Mouse (Mus musculus): Measurements from ENCODE around the gene Birc5. TPM values are rescaled to one million over a fixed set of nuclear protein-coding genes. Genes with fewer than 3 reads are reported as not detected.
"Not testable (repeated sequence)": the region's sequence is repeated elsewhere in the genome, so short reads cannot be mapped to it uniquely, and the experiment has no call there.

Birc5 gene
- total RNA-seq, 2 experiments from 2014 or later = not detected

GRCm38 (mm10) chr11:117828888-117829604 is 20.0 kb upstream of the Birc5 start:
- no peak overlapping the region for H3K4me3 ChIP-seq
- H3K27ac ChIP-seq = peak overlapping the region; percentile 61
- DNase-seq = peak; percentile 59
- no peak for TF ChIP-seq CTCF (IDR thresholded peaks at IDR 0.05)
- intact Hi-C loops (cut with DNase I) = no loop called here

- no peak for TF ChIP-seq CTCF (IDR thresholded peaks at IDR 0.05)
- Histone ChIP-seq H3K27ac (peak overlapping the region; percentile 61), H3K4me3 (no peak overlapping the region)
- intact Hi-C loops (cut with DNase I) = no loop called here
- DNase-seq = peak; percentile 49
Observed at GRCm38 (mm10) chr11:117829671-117830215, 19.3 kb upstream of the Birc5 start.

GRCm38 (mm10) chr11:117830401-117830800 is 18.6 kb upstream of the Birc5 start:
- intact Hi-C loops (cut with DNase I) = no loop called here
- no peak for TF ChIP-seq CTCF (IDR thresholded peaks at IDR 0.05)
- Histone ChIP-seq H3K4me3 (no peak overlapping the region), H3K27ac (peak overlapping the region; percentile 10; the same call in 1 of the 2 replicates)
- peak; percentile 18 for DNase-seq

- DNase-seq = peak; percentile 86
- Histone ChIP-seq H3K4me3 (peak overlapping the region; percentile 70), H3K27ac (peak overlapping the region; percentile 83)
- TF ChIP-seq CTCF (IDR thresholded peaks at IDR 0.05) = peak; percentile 82
- intact Hi-C loops (cut with DNase I) = no loop called here
Observed at GRCm38 (mm10) chr11:117832086-117832969, 16.7 kb upstream of the Birc5 start.

- H3K4me3 ChIP-seq; intact Hi-C loops (cut with DNase I); DNase-seq; H3K27ac ChIP-seq: not testable (repeated sequence)
Observed at GRCm38 (mm10) chr11:117833509-117833908, 15.5 kb upstream of the Birc5 start.

GRCm38 (mm10) chr11:117834086-117834485 is 15.0 kb upstream of the Birc5 start:
- H3K4me3 ChIP-seq = no peak overlapping the region
- H3K27ac ChIP-seq = no peak overlapping the region
- intact Hi-C loops (cut with DNase I) = no loop called here
- TF ChIP-seq CTCF (IDR thresholded peaks at IDR 0.05) = no peak
- no peak for DNase-seq

GRCm38 (mm10) chr11:117836306-117836705 is 12.7 kb upstream of the Birc5 start:
- H3K27ac ChIP-seq = no peak overlapping the region
- DNase-seq = peak; percentile 28
- intact Hi-C loops (cut with DNase I) = no loop called here
- TF ChIP-seq CTCF (IDR thresholded peaks at IDR 0.05) = no peak
- no peak overlapping the region for H3K4me3 ChIP-seq

- no peak for TF ChIP-seq CTCF (IDR thresholded peaks at IDR 0.05)
- no peak for DNase-seq
- intact Hi-C loops (cut with DNase I) = no loop called here
- H3K27ac ChIP-seq = no peak overlapping the region
- H3K4me3 ChIP-seq = no peak overlapping the region
Observed at GRCm38 (mm10) chr11:117838572-117838971, 10.5 kb upstream of the Birc5 start.

GRCm38 (mm10) chr11:117839021-117839420 is 10.0 kb upstream of the Birc5 start:
- no peak for TF ChIP-seq CTCF (IDR thresholded peaks at IDR 0.05)
- intact Hi-C loops (cut with DNase I) = no loop called here
- DNase-seq = no peak

GRCm38 (mm10) chr11:117840910-117841309 is 8.1 kb upstream of the Birc5 start:
- no peak for TF ChIP-seq CTCF (IDR thresholded peaks at IDR 0.05)
- no peak for DNase-seq
- intact Hi-C loops (cut with DNase I) = no loop called here
- no peak overlapping the region for H3K4me3 ChIP-seq
- H3K27ac ChIP-seq = no peak overlapping the region

More at GRCm38 (mm10) chr11:117839021-117839420, 10.0 kb upstream of the Birc5 start:
- Histone ChIP-seq H3K4me3 (no peak overlapping the region), H3K27ac (no peak overlapping the region)

GRCm38 (mm10) chr11:117843434-117843833 is 5.6 kb upstream of the Birc5 start:
- TF ChIP-seq CTCF (IDR thresholded peaks at IDR 0.05) = no peak
- intact Hi-C loops (cut with DNase I) = no loop called here
- H3K27ac ChIP-seq = no peak overlapping the region
- H3K4me3 ChIP-seq = no peak overlapping the region
- DNase-seq = no peak

- intact Hi-C loops (cut with DNase I) = no loop called here
- TF ChIP-seq CTCF (IDR thresholded peaks at IDR 0.05) = no peak
- Histone ChIP-seq H3K4me3 (no peak overlapping the region), H3K27ac (no peak overlapping the region)
- no peak for DNase-seq
Observed at GRCm38 (mm10) chr11:117844997-117845396, 4.1 kb upstream of the Birc5 start.

GRCm38 (mm10) chr11:117845651-117846050 is 3.4 kb upstream of the Birc5 start:
- Histone ChIP-seq H3K4me3 (no peak overlapping the region), H3K27ac (no peak overlapping the region)
- intact Hi-C loops (cut with DNase I) = no loop called here
- no peak for DNase-seq
- TF ChIP-seq CTCF (IDR thresholded peaks at IDR 0.05) = no peak
